Mouse (Mus musculus): ENCODE results near the gene Sox11.
A peak's percentile ranks its signal among the peaks of the same experiment; 100 is the strongest.

Gene Sox11

GRCm38 (mm10) chr12:27341871-27342690 is at the start of gene Sox11:
Gene Sox11 (minus strand): TSS chr12:27342574.
- peak in 1 of 2 experiments; percentile 33 for DNase-seq (ENCODE audit: low spot score in 2 of 2)

GRCm38 (mm10) chr12:27391652-27392305 is 49.4 kb upstream of the Sox11 start:
- DNase-seq (ENCODE audit: low spot score in 2 of 2), result no peak

DNA sequence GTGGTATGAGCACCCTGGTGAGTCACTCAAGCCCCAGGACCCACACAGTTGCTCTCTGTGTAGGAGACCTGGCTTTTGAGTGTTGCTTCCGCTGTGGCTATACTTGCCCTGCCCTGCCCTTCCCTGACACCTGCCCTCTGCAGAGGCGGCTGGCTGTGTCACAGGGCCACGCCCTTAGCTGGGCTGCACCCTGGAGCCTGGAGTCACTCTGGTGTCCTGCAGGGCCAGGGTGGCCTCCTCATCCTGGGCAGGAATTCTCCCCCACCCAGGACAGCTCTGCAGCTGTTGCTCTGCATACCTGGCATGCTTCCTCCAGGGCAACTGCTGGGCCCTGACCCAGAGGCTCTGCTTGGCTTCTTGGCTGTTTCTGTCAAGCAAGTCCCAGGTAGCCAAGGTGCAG is 48.1 kb upstream of the Sox11 start:
- no peak for DNase-seq (ENCODE audit: low spot score in 2 of 2)

- DNase-seq (ENCODE audit: low spot score in 2 of 2), result no peak
Observed at GRCm38 (mm10) chr12:27389429-27389828, 47.1 kb upstream of the Sox11 start.

DNA sequence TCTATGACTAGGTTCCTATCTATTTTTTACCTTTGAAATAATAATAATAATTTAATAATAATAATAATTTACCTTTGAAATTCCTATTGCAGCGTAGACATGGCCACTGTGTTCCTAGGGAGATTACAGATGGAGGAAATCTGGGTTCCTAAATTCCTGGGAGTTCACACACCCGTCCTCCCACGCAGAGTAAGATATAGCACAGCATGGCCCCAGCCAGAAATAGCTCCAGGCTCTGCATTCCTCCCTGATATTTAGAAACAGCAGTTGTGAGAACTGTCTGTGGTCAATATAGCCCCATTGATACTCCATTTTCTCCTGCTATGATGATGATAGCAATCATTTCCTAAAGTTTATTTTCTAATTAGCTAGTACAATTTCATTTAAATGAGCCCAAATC is 30.1 kb upstream of the Sox11 start:
- DNase-seq (ENCODE audit: low spot score in 2 of 2), result no peak

- no peak for DNase-seq (ENCODE audit: low spot score in 2 of 2)
Observed at GRCm38 (mm10) chr12:27370756-27371155, 28.4 kb upstream of the Sox11 start.

- DNase-seq (ENCODE audit: low spot score in 2 of 2), result no peak
Observed at GRCm38 (mm10) chr12:27367476-27367875, 25.1 kb upstream of the Sox11 start.

GRCm38 (mm10) chr12:27363840-27364640 is 21.7 kb upstream of the Sox11 start:
- DNase-seq (ENCODE audit: low spot score in 2 of 2), result no peak

- DNase-seq (ENCODE audit: low spot score in 2 of 2), result peak; percentile 38 to 78
Observed at GRCm38 (mm10) chr12:27357076-27357637, 14.8 kb upstream of the Sox11 start.

GRCm38 (mm10) chr12:27356571-27356970 is 14.2 kb upstream of the Sox11 start:
- DNase-seq (ENCODE audit: low spot score in 2 of 2), result no peak

GRCm38 (mm10) chr12:27343606-27344410 is 1.4 kb upstream of the Sox11 start:
- peak in 1 of 2 experiments; percentile 49 for DNase-seq (ENCODE audit: low spot score in 2 of 2)

DNA sequence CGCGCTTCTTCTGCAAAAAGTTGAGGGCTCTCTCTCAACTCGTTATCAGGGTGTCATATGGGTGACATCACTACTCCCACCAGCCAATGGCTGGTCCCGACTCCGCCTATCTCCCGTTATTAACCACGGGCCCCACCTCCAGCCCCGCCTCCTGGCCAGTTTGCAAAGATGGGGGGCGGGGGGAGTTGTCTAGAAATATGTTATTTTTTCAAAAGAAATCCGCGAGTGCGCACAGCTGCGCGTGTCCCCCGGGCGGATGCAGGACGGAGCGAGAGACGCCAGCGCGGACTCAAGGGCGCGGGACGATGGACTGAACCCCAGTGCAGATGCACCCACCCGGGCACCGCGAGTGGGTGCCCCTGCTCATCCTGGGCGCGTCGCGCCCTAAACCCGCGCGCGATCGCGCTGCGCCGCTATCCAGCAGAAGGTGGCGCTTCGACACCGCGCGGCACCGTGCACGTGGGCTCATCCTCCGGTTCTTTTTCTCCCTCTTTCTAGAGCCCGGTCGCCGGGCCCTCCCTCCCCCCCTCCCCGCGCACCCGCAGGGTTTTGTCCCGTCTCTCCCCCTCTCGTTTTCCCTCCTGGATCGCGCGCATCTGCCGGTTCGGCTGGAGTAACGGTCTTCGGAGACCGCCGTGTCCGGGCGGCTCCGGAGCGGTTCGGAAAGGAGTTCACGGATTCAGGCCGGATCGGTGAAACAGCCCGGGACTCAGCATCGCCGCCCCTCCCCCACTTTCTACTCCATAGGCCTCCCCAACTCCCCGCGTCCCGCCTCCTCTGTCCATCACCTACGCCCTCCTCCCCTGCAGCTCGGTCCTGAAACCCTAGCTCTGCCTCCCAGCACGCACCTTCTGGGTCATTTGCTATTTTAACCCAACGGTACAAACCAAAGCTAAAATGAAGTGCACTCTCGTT is 574 bp upstream of the Sox11 start:
- DNase-seq (ENCODE audit: low spot score in 2 of 2), result peak; percentile 77 to 93

DNA sequence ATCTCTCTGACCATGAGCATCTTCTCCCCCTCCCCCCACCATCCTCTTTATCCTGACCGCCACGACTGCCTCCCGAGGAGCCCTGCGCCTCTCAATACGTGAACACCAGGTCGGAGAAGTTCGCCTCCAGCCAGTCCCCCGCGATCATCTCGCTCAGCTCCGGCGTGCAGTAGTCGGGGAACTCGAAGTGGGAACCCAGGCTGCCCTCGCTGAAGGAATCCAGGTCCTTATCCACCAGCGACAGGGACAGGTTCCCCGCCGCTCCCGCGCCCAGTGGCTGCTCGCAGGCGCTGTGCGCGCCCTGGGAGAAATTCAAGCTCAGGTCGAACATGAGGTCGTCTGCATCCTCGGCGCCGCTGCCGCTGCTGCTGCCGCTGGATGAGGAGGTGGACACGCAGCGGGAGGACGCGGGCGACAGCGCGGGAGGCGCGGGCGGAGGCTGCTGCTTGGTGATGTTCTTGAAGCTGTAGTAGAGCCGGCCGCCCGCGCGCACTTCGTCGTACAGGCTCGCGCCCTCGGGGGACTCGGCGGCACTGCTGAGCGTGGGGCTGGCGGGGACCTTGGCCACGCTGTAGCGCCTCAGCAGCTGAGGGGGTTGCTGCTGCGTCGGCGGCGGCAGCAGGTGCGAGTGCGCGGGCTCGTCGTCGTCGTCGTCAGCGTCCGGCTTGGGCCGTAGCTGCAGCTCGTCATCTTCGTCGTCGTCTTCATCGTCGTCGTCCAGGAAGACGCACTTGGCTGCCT is 1.1 kb downstream of the Sox11 start:
- peak; percentile 39 to 66 for DNase-seq (ENCODE audit: low spot score in 2 of 2)

GRCm38 (mm10) chr12:27340451-27341035 is 1.8 kb downstream of the Sox11 start:
- peak in 1 of 2 experiments; percentile 35 for DNase-seq (ENCODE audit: low spot score in 2 of 2)

DNA sequence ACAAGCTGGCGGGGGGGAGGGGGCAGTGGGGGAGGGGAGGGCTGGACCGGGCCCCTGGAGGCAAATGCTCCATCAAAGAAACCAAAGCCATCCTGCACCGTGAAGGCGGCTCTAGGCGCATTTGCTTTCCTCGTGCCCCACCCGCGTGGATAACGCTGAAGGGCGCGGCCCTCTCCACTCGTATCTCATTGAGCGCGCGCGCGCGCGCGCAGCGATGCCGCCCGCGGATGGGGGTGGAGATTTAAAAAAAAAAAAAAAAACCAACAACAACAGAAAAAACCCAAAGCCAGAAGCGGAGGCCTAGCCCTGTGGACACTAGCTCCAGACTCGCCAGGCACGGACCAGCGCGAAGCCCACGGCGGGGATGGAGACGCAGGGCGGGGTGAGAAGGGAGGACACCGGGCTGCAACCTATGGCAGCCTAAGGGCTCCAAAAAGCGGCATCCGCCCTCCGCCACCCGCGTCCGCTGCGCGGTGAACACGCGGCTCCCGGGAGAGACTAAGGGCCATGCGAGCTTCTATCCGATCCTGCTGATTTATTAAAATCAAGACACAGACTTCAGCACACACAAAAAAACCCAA is 3.1 kb downstream of the Sox11 start:
- peak; percentile 35 to 61 for DNase-seq (ENCODE audit: low spot score in 2 of 2)

DNA sequence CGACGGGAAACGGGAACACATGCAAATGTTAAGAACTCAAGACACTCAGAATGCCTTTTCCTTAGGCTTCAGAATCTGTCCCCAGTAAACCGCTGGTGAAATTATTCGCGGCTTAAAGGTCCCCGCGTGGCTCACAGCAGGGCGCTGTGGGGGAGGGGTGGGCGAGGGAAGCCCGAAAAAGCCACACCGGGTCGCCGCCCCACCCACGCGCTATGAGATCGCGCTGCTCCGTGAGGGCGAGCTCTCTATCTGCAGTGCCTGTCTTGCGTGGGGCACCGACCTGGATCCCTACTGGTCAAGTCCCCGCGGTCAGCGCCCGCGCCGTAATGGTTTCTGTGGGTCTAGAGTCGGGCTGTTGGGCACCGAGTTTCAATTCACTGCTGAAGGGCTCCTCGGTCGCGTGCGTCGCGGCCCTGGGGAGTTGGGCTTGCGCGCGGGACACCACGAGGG is 3.6 kb downstream of the Sox11 start:
- peak in 1 of 2 experiments; percentile 22 for DNase-seq (ENCODE audit: low spot score in 2 of 2)

- DNase-seq (ENCODE audit: low spot score in 2 of 2), result no peak
Observed at GRCm38 (mm10) chr12:27338116-27338515, 4.3 kb downstream of the Sox11 start.

DNA sequence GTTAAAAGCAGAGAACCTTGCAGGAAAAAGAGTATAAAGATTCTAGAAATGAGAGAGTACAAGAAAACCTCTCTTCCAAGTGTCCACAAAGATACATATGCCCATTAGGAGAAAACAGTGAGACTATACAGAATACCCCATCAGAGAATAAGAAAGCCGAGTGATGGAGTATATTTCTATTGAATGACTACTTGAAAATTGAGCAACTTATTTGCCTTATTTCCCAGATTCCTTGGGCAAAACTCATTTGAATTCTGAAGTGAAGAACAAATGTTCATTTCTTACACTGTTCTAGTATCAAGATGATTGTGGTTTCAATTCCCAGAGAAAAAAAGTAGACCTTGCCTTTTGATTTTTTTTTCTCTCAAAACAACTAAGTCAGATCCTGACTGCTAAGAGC is 4.9 kb downstream of the Sox11 start:
- no peak for DNase-seq (ENCODE audit: low spot score in 2 of 2)
